Mouse (Mus musculus) heart, postnatal 10 days (tissue): Measurements from ENCODE around the gene Gadd45gip1. TPM values are rescaled to one million over a fixed set of nuclear protein-coding genes. Genes with fewer than 3 reads are reported as not detected.

Source experiments
- DNase-seq, 2 experiments: peaks; one replicate each; pipeline ENCODE4 v3.0.0; 2021
- intact Hi-C: fragments of 180-260 bp; cut with DNase I; formaldehyde crosslinking; loops from one replicate; pipeline ENCODE4 v1.15.1; 2025
- total RNA-seq, 2 experiments: library from RNA; stranded (reverse); gene quantifications; 2 replicates each; pipeline ENCODE4 v1.2.3; 2021

Gene Gadd45gip1
- 10 to 100 TPM; 23.7 to 25.0 TPM for total RNA-seq

- DNase-seq: peak; percentile 40 to 57
- intact Hi-C loops: no loop called here
These were observed at the start of gene Gadd45gip1 for GRCm38 (mm10) chr8:84831490-84831889. Gene Gadd45gip1, plus strand, starts transcription at chr8:84831522.

- intact Hi-C loops: no loop called here
- DNase-seq: no peak
These were observed 49.4 kb upstream of the Gadd45gip1 start for GRCm38 (mm10) chr8:84781686-84782505.

- DNase-seq: no peak
- intact Hi-C loops: no loop called here
These were observed 48.6 kb upstream of the Gadd45gip1 start for GRCm38 (mm10) chr8:84782680-84783079.

- DNase-seq: no peak
- intact Hi-C loops: no loop called here
These were observed 48.0 kb upstream of the Gadd45gip1 start for GRCm38 (mm10) chr8:84783198-84783918.

- intact Hi-C loops: no loop called here
- DNase-seq: peak; percentile 65 to 66
These were observed 47.3 kb upstream of the Gadd45gip1 start for GRCm38 (mm10) chr8:84783919-84784581.

GRCm38 (mm10) chr8:84784681-84785505 lies 46.4 kb upstream of the Gadd45gip1 start:
- peak in 1 of 2 experiments; percentile 37 for DNase-seq
- intact Hi-C loops: no loop called here

GRCm38 (mm10) chr8:84785506-84785755 lies 45.9 kb upstream of the Gadd45gip1 start:
- DNase-seq: no peak
- intact Hi-C loops: no loop called here

GRCm38 (mm10) chr8:84785756-84786677 lies 45.3 kb upstream of the Gadd45gip1 start:
- peak; percentile 85 to 86 for DNase-seq
- intact Hi-C loops: no loop called here

GRCm38 (mm10) chr8:84786801-84787467 lies 44.4 kb upstream of the Gadd45gip1 start:
- intact Hi-C loops: no loop called here
- no peak for DNase-seq

GRCm38 (mm10) chr8:84787523-84788302 lies 43.6 kb upstream of the Gadd45gip1 start:
- peak in 1 of 2 experiments; percentile 30 for DNase-seq
- intact Hi-C loops: no loop called here

- peak; percentile 90 for DNase-seq
- intact Hi-C loops: no loop called here
These were observed 42.4 kb upstream of the Gadd45gip1 start for GRCm38 (mm10) chr8:84788896-84789295.

- intact Hi-C loops: no loop called here
- peak; percentile 32 to 33 for DNase-seq
These were observed 42.0 kb upstream of the Gadd45gip1 start for GRCm38 (mm10) chr8:84789345-84789744.

GRCm38 (mm10) chr8:84789855-84790486 lies 41.4 kb upstream of the Gadd45gip1 start:
- DNase-seq: peak; percentile 67 to 69

GRCm38 (mm10) chr8:84790537-84790936 lies 40.8 kb upstream of the Gadd45gip1 start:
- intact Hi-C loops: no loop called here
- peak; percentile 28 to 37 for DNase-seq

More at GRCm38 (mm10) chr8:84789855-84790486, 41.4 kb upstream of the Gadd45gip1 start:
- intact Hi-C loops: no loop called here

- intact Hi-C loops: no loop called here
- peak; percentile 47 to 56 for DNase-seq
These were observed 38.8 kb upstream of the Gadd45gip1 start for GRCm38 (mm10) chr8:84792429-84792947.

GRCm38 (mm10) chr8:84793134-84793533 lies 38.2 kb upstream of the Gadd45gip1 start:
- intact Hi-C loops: no loop called here
- no peak for DNase-seq

GRCm38 (mm10) chr8:84793791-84794485 lies 37.4 kb upstream of the Gadd45gip1 start:
- intact Hi-C loops: no loop called here
- peak; percentile 78 to 84 for DNase-seq
